Mouse (Mus musculus) limb, embryonic 10.5 days (tissue): Measurements from ENCODE around the gene Arid3c. TPM values are rescaled to one million over a fixed set of nuclear protein-coding genes. Genes with fewer than 3 reads are reported as not detected.
A peak's percentile ranks its signal among the peaks of the same experiment; 100 is the strongest.

Experiments
- DNase-seq: peaks from one replicate; pipeline ENCODE4 v3.0.0-alpha.2; 2017; ENCODE audit warnings: low spot score
- H3K27ac ChIP-seq: fragments of 300-500 bp; sonication (generic); 2 replicates; pipeline ENCODE4 v1.5.1; 2016; ENCODE audit warnings: mild to moderate bottlenecking
- H3K27me3 ChIP-seq: fragments of 300-500 bp; sonication (generic); 2 replicates; pipeline ENCODE4 v1.6.1; 2016; ENCODE audit warnings: low read depth, mild to moderate bottlenecking; ENCODE audit not compliant: poor library complexity, severe bottlenecking
- H3K36me3 ChIP-seq: fragments of 300-500 bp; sonication (generic); 2 replicates; pipeline ENCODE4 v1.6.1; 2016; ENCODE audit warnings: mild to moderate bottlenecking, moderate library complexity
- H3K4me1 ChIP-seq: fragments of 300-500 bp; sonication (generic); 2 replicates; pipeline ENCODE4 v1.6.1; 2016
- H3K4me3 ChIP-seq: fragments of 300-500 bp; sonication (generic); 2 replicates; pipeline ENCODE4 v1.5.1; 2016; ENCODE audit warnings: mild to moderate bottlenecking, moderate library complexity
- H3K9me3 ChIP-seq: fragments of 300-500 bp; sonication (generic); replicated peaks from 2 replicates; pipeline ENCODE4 v1.6.1; 2016; ENCODE audit warnings: mild to moderate bottlenecking
- WGBS: fragments of 180-500 bp; shearing (Covaris S2); methylation state at CpG from one replicate; pipeline ENCODE4 v1.1.7; 2016; 5-methylcytosine and 5-hydroxymethylcytosine counted together
- polyA plus RNA-seq: library from polyadenylated mRNA; unstranded; fragments of >200 nt; fragmentation: Nextera tagmentation; extraction: Ambion mirVana; gene quantifications from 2 replicates; pipeline ENCODE4 v1.2.1, GENCODE M21; 2016

Arid3c gene
- polyA plus RNA-seq, 1 experiment from 2014 or later, result not detected

- peak overlapping the region; percentile 34 for H3K27ac ChIP-seq
- H3K9me3 ChIP-seq, result no peaks in the 10 kb centered on the region
- no peak for DNase-seq
- H3K4me3 ChIP-seq, result no peak overlapping the region
- peaks cover 58% of the 10 kb centered on the region for H3K4me1 ChIP-seq
- peaks cover 8% of the 10 kb centered on the region; the same call in 1 of the 2 replicates for H3K36me3 ChIP-seq
- peaks cover 99% of the 10 kb centered on the region for H3K27me3 ChIP-seq
- WGBS, result 48% methylated on average over 13 of the region's 13 CpGs
These were observed 53.8 kb downstream of the Arid3c start for GRCm38 (mm10) chr4:41677006-41677629.

- peaks cover 61% of the 10 kb centered on the region for H3K4me1 ChIP-seq
- 68% methylated on average over 17 of the region's 17 CpGs for WGBS
- H3K27ac ChIP-seq, result no peak overlapping the region
- H3K4me3 ChIP-seq, result no peak overlapping the region
- H3K36me3 ChIP-seq, result peaks cover 8% of the 10 kb centered on the region; the same call in 1 of the 2 replicates
- H3K27me3 ChIP-seq, result peaks cover 100% of the 10 kb centered on the region
- H3K9me3 ChIP-seq, result no peaks in the 10 kb centered on the region
- DNase-seq, result no peak
These were observed 54.5 kb downstream of the Arid3c start for GRCm38 (mm10) chr4:41676248-41677005.

Other genes with a start within 250 kb of the Arid3c start
- 3.4 and 5.2 TPM in 2 replicates for gene AI464131, start 228.1 kb downstream of the Arid3c start, polyA plus RNA-seq
- 4.3 and 7.3 TPM in 2 replicates for gene 1110017D15Rik, start 213.8 kb downstream of the Arid3c start, polyA plus RNA-seq
- gene Fam219a, start 161.6 kb downstream of the Arid3c start, polyA plus RNA-seq, result 1.1 and 1.9 TPM in 2 replicates
- gene Dnaic1, start 161.4 kb downstream of the Arid3c start, polyA plus RNA-seq, result 0.93 and 1.7 TPM in 2 replicates
- gene Enho, start 90.8 kb downstream of the Arid3c start, polyA plus RNA-seq, result 21.0 and 24.2 TPM in 2 replicates
- 6.1 and 7.8 TPM in 2 replicates for gene Cntfr, start 34.1 kb downstream of the Arid3c start, polyA plus RNA-seq
- gene Il11ra1, start 31.2 kb downstream of the Arid3c start, polyA plus RNA-seq, result 202 and 253 TPM in 2 replicates
- 93.6 and 101 TPM in 2 replicates for gene Rpp25l, start 17.6 kb downstream of the Arid3c start, polyA plus RNA-seq
- 118 and 123 TPM in 2 replicates for gene Dctn3, start 8.0 kb downstream of the Arid3c start, polyA plus RNA-seq
- gene Galt, start 24.1 kb upstream of the Arid3c start, polyA plus RNA-seq, result 33.7 and 37.6 TPM in 2 replicates
- gene Sigmar1, start 25.0 kb upstream of the Arid3c start, polyA plus RNA-seq, result 83.7 and 91.1 TPM in 2 replicates
- 26.7 and 35.6 TPM in 2 replicates for gene Ccl27a, start 43.1 kb upstream of the Arid3c start, polyA plus RNA-seq
- not detected in 2 replicates for gene Gm21541, start 172.5 kb upstream of the Arid3c start, polyA plus RNA-seq
- gene Gm20878, start 210.4 kb upstream of the Arid3c start, polyA plus RNA-seq, result 1.0 and 1.1 TPM in 2 replicates
- gene Fam205a4, start 234.9 kb upstream of the Arid3c start, polyA plus RNA-seq, result 0.04 TPM in 1 of 2 replicates, not detected in the other